Mouse (Mus musculus): Measurements from ENCODE around the gene Gm12248. TPM values are rescaled to one million over a fixed set of nuclear protein-coding genes. Genes with fewer than 3 reads are reported as not detected.
"Not testable (repeated sequence)": the region's sequence is repeated elsewhere in the genome, so short reads cannot be mapped to it uniquely, and the experiment has no call there.

Gm12248 gene
- polyA plus RNA-seq, 1 experiment from 2014 or later, result not detected

DNA sequence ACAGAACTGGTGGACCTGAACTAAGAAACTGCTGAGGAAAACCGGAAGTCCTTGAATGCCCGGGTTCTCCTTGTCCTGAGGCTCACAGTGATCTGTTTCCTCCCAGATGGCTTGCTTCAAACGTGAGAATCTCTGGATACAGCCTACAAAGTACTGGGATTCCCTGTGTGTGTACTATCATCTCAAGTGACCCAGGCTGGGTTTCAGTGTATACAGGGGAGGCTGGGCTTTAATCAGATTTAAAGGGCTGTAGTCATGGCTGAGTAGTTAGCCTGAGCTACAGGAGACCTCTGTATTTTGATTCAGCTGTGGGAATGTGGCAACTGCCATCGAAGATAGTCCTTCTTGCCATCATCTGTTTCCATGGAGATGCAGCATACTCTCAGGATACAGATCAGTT lies 15.7 kb downstream of the Gm12248 start:
- Histone ChIP-seq H3K27me3 (ENCODE audit: control insufficient read depth, insufficient read depth, low read length) (no peaks in the 10 kb centered on the region), H3K4me3 (ENCODE audit: low read depth, low read length) (no peak overlapping the region), H3K9me3 (ENCODE audit: control insufficient read depth, low read length) (no peaks in the 10 kb centered on the region; the same call in 1 of the 2 replicates), H3K36me3 (ENCODE audit: control insufficient read depth, insufficient read depth, low read length) (no peaks in the 10 kb centered on the region), H3K4me2 (ENCODE audit: low read depth, low read length, severe bottlenecking) (no peak overlapping the region), H3K4me1 (replicated peaks; ENCODE audit: control insufficient read depth, insufficient read depth, low read length) (no peaks in the 10 kb centered on the region), H3K27ac (ENCODE audit: low read depth, low read length) (no peak overlapping the region), H3K9ac (ENCODE audit: low read length) (no peak overlapping the region)
- WGBS, result 69% methylated on average over 4 of the region's 4 CpGs
- DNase-seq (ENCODE audit: low spot score) (no peak), ATAC-seq (replicated peaks; ENCODE audit: low FRiP score) (no peak)

DNA sequence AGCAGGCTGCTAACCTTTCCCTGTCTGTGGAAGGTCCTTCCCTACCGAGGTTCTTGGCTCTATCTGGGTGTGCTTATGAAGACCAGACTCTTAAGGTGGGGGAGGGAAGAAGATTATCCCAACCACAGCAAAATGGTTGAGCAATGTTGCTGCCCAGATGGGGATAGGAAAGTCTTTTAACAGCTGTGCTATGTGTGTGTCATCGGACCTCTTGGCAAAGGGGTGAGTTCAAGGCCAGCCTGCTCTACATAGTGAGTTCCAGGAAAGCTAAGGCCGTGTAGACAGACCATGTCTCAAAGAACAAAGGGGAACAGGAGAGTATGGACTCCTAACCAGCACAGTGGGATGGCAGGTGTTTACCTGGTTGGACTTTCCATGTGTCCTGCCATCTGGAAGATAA lies 20.0 kb downstream of the Gm12248 start:
- no peaks in the 10 kb centered on the region for H3K9me3 ChIP-seq (ENCODE audit: control insufficient read depth, low read length)
- no peak overlapping the region for H3K4me3 ChIP-seq (ENCODE audit: low read depth, low read length)
- no peak overlapping the region for H3K9ac ChIP-seq (ENCODE audit: low read length)
- DNase-seq (ENCODE audit: low spot score) (no peak), ATAC-seq (replicated peaks; ENCODE audit: low FRiP score) (no peak)
- 87% methylated on average over 3 of the region's 3 CpGs for WGBS
- H3K27me3 ChIP-seq (ENCODE audit: control insufficient read depth, insufficient read depth, low read length), result no peaks in the 10 kb centered on the region
- no peak overlapping the region for H3K4me2 ChIP-seq (ENCODE audit: low read depth, low read length, severe bottlenecking)
- H3K27ac ChIP-seq (ENCODE audit: low read depth, low read length), result no peak overlapping the region
- H3K36me3 ChIP-seq (ENCODE audit: control insufficient read depth, insufficient read depth, low read length), result no peaks in the 10 kb centered on the region
- no peaks in the 10 kb centered on the region for H3K4me1 ChIP-seq (replicated peaks; ENCODE audit: control insufficient read depth, insufficient read depth, low read length)

DNA sequence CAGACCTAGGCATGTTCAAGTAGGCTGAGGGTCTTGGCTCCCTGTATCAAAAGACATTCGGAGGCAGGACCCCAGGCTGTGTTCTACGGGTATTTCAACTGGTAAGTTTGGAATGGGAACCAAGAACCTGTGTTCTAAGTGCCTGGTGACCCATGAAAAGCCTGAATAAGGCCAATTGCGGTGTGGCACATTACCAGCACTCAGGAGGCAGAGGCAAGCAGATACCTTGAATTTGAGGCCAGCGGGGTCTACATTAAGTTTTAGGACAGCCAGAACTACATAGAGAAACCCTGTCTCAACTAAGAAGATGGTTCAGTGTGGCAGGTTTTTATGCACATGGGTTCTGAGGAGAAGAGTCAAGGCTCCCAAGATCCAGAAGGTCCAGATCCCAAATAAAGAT lies 27.9 kb downstream of the Gm12248 start:
- Histone ChIP-seq H3K36me3 (ENCODE audit: control insufficient read depth, insufficient read depth, low read length) (peaks cover 5% of the 10 kb centered on the region; the same call in 1 of the 2 replicates), H3K9ac (ENCODE audit: low read length) (no peak overlapping the region), H3K27me3 (ENCODE audit: control insufficient read depth, insufficient read depth, low read length) (no peaks in the 10 kb centered on the region), H3K27ac (ENCODE audit: low read depth, low read length) (no peak overlapping the region), H3K9me3 (ENCODE audit: control insufficient read depth, low read length) (no peaks in the 10 kb centered on the region), H3K4me1 (replicated peaks; ENCODE audit: control insufficient read depth, insufficient read depth, low read length) (no peaks in the 10 kb centered on the region), H3K4me3 (ENCODE audit: low read depth, low read length) (no peak overlapping the region), H3K4me2 (ENCODE audit: low read depth, low read length, severe bottlenecking) (no peak overlapping the region)
- WGBS, result 88% methylated on average over 4 of the region's 4 CpGs
- no peak for ATAC-seq (replicated peaks; ENCODE audit: low FRiP score)
- no peak for DNase-seq (ENCODE audit: low spot score)

DNA sequence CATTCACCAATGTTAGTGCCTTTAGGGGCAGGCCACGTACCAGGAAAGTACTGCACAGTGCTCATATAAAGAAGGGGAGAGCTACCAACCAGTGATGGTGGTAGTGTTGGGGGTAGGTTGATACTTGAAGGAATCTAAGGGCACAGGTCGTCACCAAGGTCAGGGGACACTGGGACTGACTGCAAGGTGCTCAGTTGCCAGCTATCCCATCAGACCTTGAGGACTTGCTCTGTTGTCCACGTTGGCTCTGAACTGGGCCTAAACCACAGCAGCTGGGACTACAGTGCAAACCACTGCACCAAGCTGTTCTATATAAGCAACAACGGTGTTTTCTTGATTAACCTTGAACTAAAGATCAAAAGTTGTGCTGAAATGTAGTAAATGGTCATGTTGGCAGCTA lies 30.3 kb downstream of the Gm12248 start:
- peaks cover 6% of the 10 kb centered on the region; the same call in 1 of the 2 replicates for H3K36me3 ChIP-seq (ENCODE audit: control insufficient read depth, insufficient read depth, low read length)
- DNase-seq (ENCODE audit: low spot score) (no peak), ATAC-seq (replicated peaks; ENCODE audit: low FRiP score) (no peak)
- H3K4me3 ChIP-seq (ENCODE audit: low read depth, low read length), result no peak overlapping the region
- H3K27me3 ChIP-seq (ENCODE audit: control insufficient read depth, insufficient read depth, low read length), result no peaks in the 10 kb centered on the region
- no peaks in the 10 kb centered on the region for H3K4me1 ChIP-seq (replicated peaks; ENCODE audit: control insufficient read depth, insufficient read depth, low read length)
- no peaks in the 10 kb centered on the region for H3K9me3 ChIP-seq (ENCODE audit: control insufficient read depth, low read length)
- H3K9ac ChIP-seq (ENCODE audit: low read length), result no peak overlapping the region
- H3K27ac ChIP-seq (ENCODE audit: low read depth, low read length), result no peak overlapping the region
- H3K4me2 ChIP-seq (ENCODE audit: low read depth, low read length, severe bottlenecking), result no peak overlapping the region
- 91% methylated on average over 4 of the region's 4 CpGs for WGBS

DNA sequence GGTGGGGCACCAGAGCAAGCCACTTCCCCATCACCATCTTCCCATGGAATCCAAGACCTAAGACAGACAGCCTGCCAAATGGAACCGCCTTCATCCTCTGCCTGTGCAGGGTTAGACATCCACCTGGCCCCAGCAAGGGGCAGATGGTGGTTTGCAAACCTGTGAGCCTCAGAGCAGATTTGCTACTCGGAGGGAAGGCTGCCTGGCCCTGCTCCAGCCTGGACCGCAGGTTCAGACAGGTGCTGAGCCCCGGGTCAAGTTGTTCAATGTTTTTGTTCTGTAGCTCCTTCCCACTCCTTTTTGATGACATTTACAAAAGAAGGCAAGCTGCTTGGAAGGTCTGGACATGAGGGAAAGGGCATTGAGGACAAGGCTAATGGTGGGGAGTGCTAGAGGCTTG lies 31.7 kb downstream of the Gm12248 start:
- DNase-seq (ENCODE audit: low spot score); H3K4me1 ChIP-seq (replicated peaks; ENCODE audit: control insufficient read depth, insufficient read depth, low read length); H3K9me3 ChIP-seq (ENCODE audit: control insufficient read depth, low read length); H3K27ac ChIP-seq (ENCODE audit: low read depth, low read length); H3K4me3 ChIP-seq (ENCODE audit: low read depth, low read length); H3K9ac ChIP-seq (ENCODE audit: low read length); H3K27me3 ChIP-seq (ENCODE audit: control insufficient read depth, insufficient read depth, low read length); H3K4me2 ChIP-seq (ENCODE audit: low read depth, low read length, severe bottlenecking); ATAC-seq (replicated peaks; ENCODE audit: low FRiP score): not testable (repeated sequence)
- H3K36me3 ChIP-seq (ENCODE audit: control insufficient read depth, insufficient read depth, low read length), result peaks cover 11% of the 10 kb centered on the region; the same call in 1 of the 2 replicates
- WGBS, result 93% methylated on average over 3 of the region's 4 CpGs

DNA sequence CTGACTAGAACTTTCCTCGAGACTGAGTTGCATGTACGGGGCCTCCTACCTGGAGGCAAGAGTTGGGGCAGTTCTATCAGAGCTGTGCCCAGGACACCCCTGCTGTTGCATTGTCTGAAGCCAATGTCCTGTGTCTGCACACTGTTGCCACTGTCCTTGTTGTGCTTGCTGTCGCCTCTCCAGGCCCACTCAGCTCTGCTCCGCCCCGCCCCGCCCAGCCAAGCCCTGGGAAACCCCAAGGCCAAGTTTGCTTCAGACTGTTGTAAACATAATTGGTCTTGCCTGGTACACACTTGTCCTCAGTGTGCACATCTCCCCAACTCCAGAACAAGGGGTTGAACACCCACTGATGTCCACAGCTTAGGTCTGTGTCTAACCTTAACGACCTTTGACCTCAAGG lies 33.2 kb downstream of the Gm12248 start:
- not testable (repeated sequence) for H3K27ac ChIP-seq (ENCODE audit: low read depth, low read length); H3K9me3 ChIP-seq (ENCODE audit: control insufficient read depth, low read length); ATAC-seq (replicated peaks; ENCODE audit: low FRiP score); H3K4me3 ChIP-seq (ENCODE audit: low read depth, low read length); H3K4me1 ChIP-seq (replicated peaks; ENCODE audit: control insufficient read depth, insufficient read depth, low read length); H3K9ac ChIP-seq (ENCODE audit: low read length); H3K27me3 ChIP-seq (ENCODE audit: control insufficient read depth, insufficient read depth, low read length); H3K4me2 ChIP-seq (ENCODE audit: low read depth, low read length, severe bottlenecking); DNase-seq (ENCODE audit: low spot score)
- H3K36me3 ChIP-seq (ENCODE audit: control insufficient read depth, insufficient read depth, low read length), result peaks cover 11% of the 10 kb centered on the region; the same call in 1 of the 2 replicates
- WGBS, result 88% methylated on average over 7 of the region's 7 CpGs

DNA sequence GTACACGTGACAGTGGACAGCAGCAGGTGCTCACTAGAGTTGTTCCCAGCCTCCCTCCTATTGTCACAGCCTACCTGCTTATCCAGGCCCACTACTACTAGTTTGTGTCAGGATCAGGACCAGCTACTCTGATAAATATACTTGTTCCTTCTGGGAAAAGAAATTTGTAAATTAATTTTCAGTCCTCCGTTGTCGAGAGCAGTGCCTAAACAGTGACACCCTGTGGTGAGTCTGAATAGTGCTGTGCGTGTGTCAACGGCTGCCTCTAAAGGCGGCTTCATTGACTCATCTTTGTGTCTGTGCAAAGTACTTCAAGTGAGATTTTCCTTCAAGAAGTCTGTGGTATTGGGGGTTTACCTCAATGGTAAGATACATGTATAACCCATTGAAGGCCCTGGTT lies 35.5 kb downstream of the Gm12248 start:
- no peak overlapping the region for H3K27ac ChIP-seq (ENCODE audit: low read depth, low read length)
- H3K4me1 ChIP-seq (replicated peaks; ENCODE audit: control insufficient read depth, insufficient read depth, low read length), result no peaks in the 10 kb centered on the region
- no peaks in the 10 kb centered on the region for H3K9me3 ChIP-seq (ENCODE audit: control insufficient read depth, low read length)
- H3K4me2 ChIP-seq (ENCODE audit: low read depth, low read length, severe bottlenecking), result no peak overlapping the region
- peaks cover 14% of the 10 kb centered on the region; the same call in 1 of the 2 replicates for H3K36me3 ChIP-seq (ENCODE audit: control insufficient read depth, insufficient read depth, low read length)
- no peaks in the 10 kb centered on the region for H3K27me3 ChIP-seq (ENCODE audit: control insufficient read depth, insufficient read depth, low read length)
- H3K4me3 ChIP-seq (ENCODE audit: low read depth, low read length), result no peak overlapping the region
- 65% methylated on average over 6 of the region's 6 CpGs for WGBS
- no peak overlapping the region for H3K9ac ChIP-seq (ENCODE audit: low read length)
- no peak for DNase-seq (ENCODE audit: low spot score)
- ATAC-seq (replicated peaks; ENCODE audit: low FRiP score), result no peak

DNA sequence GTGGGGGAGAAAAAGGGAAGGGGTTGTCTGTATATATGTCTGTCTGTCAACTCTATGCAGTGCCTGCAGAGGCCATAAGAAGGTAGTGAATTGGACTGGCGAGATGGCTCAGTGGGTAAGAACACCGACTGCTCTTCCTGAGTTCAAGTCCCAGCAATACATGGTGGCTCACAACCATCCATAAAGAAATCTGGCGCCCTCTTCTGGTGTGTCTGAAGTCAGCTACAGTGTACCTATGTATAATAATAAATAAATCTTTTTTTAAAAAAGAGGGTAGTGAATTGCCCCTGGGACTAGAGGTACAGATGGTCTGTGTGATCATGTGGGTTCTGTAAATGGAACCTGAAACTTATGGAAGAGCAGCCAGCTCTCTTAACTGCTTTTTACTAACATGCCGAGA lies 46.5 kb downstream of the Gm12248 start:
- DNase-seq (ENCODE audit: low spot score) (no peak), ATAC-seq (replicated peaks; ENCODE audit: low FRiP score) (no peak)
- WGBS, result 78% methylated on average over 4 of the region's 4 CpGs
- no peak overlapping the region for H3K27ac ChIP-seq (ENCODE audit: low read depth, low read length)
- H3K9me3 ChIP-seq (ENCODE audit: control insufficient read depth, low read length), result no peaks in the 10 kb centered on the region
- no peak overlapping the region for H3K4me3 ChIP-seq (ENCODE audit: low read depth, low read length)
- no peaks in the 10 kb centered on the region for H3K4me1 ChIP-seq (replicated peaks; ENCODE audit: control insufficient read depth, insufficient read depth, low read length)
- H3K9ac ChIP-seq (ENCODE audit: low read length), result no peak overlapping the region
- peaks cover under 1% of the 10 kb centered on the region; the same call in 1 of the 2 replicates for H3K36me3 ChIP-seq (ENCODE audit: control insufficient read depth, insufficient read depth, low read length)
- no peaks in the 10 kb centered on the region for H3K27me3 ChIP-seq (ENCODE audit: control insufficient read depth, insufficient read depth, low read length)
- no peak overlapping the region for H3K4me2 ChIP-seq (ENCODE audit: low read depth, low read length, severe bottlenecking)

DNA sequence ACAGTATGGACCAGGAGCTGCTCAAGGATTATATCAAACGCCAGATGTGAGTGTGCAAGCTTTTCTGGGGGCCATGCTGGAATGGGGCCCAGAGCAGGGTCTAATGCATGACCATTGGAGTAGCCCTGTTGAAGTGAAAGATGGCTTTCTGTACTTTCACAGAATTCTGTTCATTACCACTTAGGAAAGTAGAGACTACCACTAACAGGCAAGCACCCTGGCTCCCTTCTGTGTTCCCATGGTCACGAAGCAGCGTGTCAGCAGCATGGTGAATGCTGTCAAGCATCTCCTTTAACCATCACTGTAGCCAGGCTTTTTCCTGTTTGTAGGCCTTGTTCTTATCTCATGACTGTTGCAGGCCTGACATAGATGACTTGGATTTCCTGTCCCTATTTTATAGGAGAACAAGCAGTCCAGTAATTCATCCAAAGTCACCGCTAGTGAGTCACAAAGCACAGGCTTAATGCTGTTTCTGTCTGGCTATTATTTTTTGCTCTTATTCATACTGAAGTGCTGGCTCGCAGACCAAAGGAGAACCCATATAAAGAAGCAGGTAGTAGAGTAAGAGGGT lies 50.0 kb downstream of the Gm12248 start:
- no peaks in the 10 kb centered on the region for H3K9me3 ChIP-seq (ENCODE audit: control insufficient read depth, low read length)
- no peaks in the 10 kb centered on the region for H3K4me1 ChIP-seq (replicated peaks; ENCODE audit: control insufficient read depth, insufficient read depth, low read length)
- DNase-seq (ENCODE audit: low spot score) (no peak), ATAC-seq (replicated peaks; ENCODE audit: low FRiP score) (no peak)
- no peaks in the 10 kb centered on the region; the same call in 1 of the 2 replicates for H3K36me3 ChIP-seq (ENCODE audit: control insufficient read depth, insufficient read depth, low read length)
- no peak overlapping the region for H3K4me3 ChIP-seq (ENCODE audit: low read depth, low read length)
- WGBS, result 95% methylated on average over 5 of the region's 5 CpGs
- H3K4me2 ChIP-seq (ENCODE audit: low read depth, low read length, severe bottlenecking), result no peak overlapping the region
- H3K9ac ChIP-seq (ENCODE audit: low read length), result no peak overlapping the region
- H3K27ac ChIP-seq (ENCODE audit: low read depth, low read length), result no peak overlapping the region
- H3K27me3 ChIP-seq (ENCODE audit: control insufficient read depth, insufficient read depth, low read length), result no peaks in the 10 kb centered on the region
